Mouse (Mus musculus): ENCODE measurements around the gene Actl11. TPM values are rescaled to one million over a fixed set of nuclear protein-coding genes. Genes with fewer than 3 reads are reported as not detected.

Gene Actl11
- polyA plus RNA-seq, 1 experiment from 2014 or later: not detected

DNA sequence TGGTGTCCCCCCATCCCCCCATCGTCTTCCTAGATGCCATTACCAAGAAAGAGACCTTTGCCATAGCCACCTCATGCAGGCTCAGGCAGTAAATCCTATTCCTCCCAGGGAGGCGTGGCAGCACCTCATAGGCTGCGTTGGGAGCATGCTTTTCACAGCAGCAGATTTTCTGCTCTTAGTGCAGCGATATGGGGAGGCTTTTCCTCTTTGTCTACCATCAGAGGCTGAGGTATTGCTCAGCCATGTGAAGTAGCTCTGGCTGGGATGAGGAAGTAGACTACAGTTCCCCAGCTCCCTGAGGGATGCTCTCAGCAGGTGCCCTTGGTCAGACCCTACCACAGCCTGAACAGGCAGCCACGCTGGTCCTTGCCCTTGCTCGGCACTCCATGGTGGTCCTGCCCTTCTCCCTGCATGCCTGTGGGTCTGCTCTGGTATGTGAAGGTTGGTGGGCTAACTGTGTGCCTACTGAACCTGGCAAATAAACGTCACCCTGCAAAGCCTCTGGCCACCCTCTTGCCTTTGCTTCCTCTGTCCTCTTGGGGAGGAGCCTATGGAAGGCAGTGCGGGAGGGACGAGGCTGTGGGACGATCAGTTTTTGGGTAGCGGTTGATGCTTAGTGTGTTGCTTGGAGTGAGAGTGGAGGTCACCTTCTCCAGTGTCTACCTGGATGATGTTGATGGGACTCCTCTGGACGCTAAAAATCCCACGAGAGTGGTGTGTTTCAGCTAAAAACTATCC is 21.1 kb downstream of the Actl11 start:
- ATAC-seq (ENCODE audit: insufficient read depth, low FRiP score, low read depth): no peak
- no peak overlapping the region for H3K27ac ChIP-seq
- H3K4me3 ChIP-seq (replicated peaks): no peak overlapping the region
- H3K9me3 ChIP-seq: no peaks in the 10 kb centered on the region
- H3K4me2 ChIP-seq: no peak overlapping the region
- no peaks in the 10 kb centered on the region for H3K36me3 ChIP-seq
- H3K27me3 ChIP-seq (replicated peaks): no peaks in the 10 kb centered on the region
- H3K4me1 ChIP-seq: peaks cover 9% of the 10 kb centered on the region
- 76% methylated on average over 13 of the region's 13 CpGs for WGBS
- H3K9ac ChIP-seq: no peak overlapping the region

DNA sequence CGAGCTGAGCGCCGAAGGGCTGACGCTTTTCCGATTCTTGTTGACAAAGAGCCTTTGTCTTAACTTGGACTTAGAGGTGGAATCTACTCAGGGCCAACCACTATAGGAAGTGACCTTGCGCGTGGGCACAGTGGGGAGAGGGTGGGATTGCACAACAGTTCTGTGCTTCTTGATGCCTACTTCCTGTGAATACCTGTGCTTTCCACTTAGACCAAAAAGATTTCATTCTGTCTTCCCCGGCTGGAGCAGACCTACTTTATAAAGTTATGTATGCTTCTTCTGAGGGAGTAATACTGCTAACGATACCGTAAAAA is 21.6 kb downstream of the Actl11 start, which contains the start of gene Traip:
Traip (plus strand) TSS at position 215 of the 314 bp plus-strand sequence.
- peak within 1 kb of the TSS; percentile 60 for H3K9ac ChIP-seq

DNA sequence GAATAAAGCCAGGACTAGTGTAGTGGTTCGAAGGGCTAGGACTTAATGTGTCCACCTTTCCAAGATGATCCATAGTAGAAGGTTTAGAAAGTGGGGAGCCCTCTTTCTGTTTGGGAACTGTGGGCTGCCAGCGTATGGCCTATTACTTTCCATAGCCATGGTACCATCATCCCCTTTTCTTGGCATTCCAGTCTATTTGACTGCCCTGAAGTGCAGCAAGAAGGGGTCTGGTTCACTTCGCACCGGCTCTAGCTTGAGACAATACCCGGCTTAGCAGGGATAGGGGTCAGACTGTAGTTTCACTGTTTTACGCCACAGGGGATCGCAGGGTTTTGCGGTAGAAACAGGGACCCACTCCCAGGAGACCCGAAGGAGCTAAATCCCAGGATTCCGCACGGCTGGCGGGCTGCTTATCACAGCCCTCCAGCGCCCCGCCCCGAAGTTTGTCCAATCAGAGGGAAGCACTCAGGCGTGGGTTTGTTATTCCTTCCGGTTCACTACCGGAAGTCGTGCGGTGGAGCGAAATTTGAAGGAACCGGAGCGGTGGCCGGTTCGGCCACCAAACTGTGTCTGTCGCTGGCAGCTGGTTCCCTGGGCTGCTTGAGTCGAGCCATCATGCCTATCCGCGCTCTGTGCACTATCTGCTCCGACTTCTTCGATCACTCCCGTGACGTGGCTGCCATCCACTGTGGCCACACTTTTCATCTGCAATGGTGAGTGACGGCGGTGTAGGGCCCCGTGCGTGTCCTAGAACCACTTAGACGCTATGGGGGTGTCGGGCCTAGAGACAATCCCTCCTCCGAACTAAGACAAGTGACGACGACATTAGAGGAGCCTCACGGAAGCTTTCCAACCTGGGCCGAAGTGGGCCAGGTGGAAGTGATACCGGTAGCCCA is 22.4 kb downstream of the Actl11 start:
- peak overlapping the region; percentile 74; the same call in 1 of the 2 replicates for H3K27ac ChIP-seq
- peak overlapping the region; percentile 60 for H3K9ac ChIP-seq
- 13% methylated on average over 45 of the region's 45 CpGs for WGBS

More for the DNA sequence above, 21.6 kb downstream of the Actl11 start, which contains the start of gene Traip:
- WGBS: 86% methylated on average over 10 of the region's 10 CpGs
- Histone ChIP-seq H3K4me2 (peak within 1 kb of the TSS; percentile 91), H3K27ac (peak within 1 kb of the TSS; percentile 74; the same call in 1 of the 2 replicates), H3K9me3 (no peaks in the 10 kb centered on the region), H3K36me3 (no peaks in the 10 kb centered on the region), H3K4me1 (peaks cover 9% of the 10 kb centered on the region), H3K4me3 (replicated peaks) (peak within 1 kb of the TSS; percentile 61), H3K27me3 (replicated peaks) (no peaks in the 10 kb centered on the region)
- no peak for ATAC-seq (ENCODE audit: insufficient read depth, low FRiP score, low read depth)

DNA sequence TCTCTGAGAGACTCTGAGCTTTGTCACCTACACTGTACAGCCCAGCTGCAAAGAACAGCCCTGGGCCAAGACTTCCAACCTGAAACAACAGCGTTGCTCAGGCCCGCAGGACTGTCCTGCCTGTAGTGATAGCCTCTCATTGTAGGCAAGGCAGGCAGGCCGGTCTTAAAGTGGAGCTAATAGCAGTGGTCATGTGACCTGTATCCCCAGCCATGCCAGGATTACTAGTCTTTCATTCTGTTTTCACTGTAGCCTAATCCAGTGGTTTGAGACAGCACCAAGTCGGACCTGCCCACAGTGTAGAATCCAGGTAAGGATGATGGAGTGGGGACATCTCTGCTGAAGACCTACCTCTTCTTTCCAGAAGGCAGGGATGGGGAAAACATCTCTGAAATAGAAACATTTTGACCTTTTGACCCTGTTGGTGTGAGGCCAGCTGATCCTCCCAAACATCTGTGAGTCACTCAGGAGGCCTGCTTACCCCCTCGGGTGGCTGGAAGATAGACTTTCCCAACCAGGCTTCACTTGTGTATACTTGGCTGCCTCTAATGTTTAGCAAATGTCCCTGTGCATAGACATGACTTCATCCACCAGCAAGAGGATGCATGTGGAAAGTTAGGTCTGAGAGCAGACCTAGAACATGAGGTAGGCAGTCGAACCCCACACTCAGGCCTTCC is 27.5 kb downstream of the Actl11 start:
- Histone ChIP-seq H3K27ac (no peak overlapping the region), H3K4me1 (peaks cover 9% of the 10 kb centered on the region), H3K4me3 (replicated peaks) (no peak overlapping the region), H3K27me3 (replicated peaks) (no peaks in the 10 kb centered on the region), H3K4me2 (no peak overlapping the region), H3K9ac (no peak overlapping the region), H3K36me3 (peaks cover 19% of the 10 kb centered on the region; the same call in 1 of the 2 replicates), H3K9me3 (no peaks in the 10 kb centered on the region)
- 72% methylated on average over 6 of the region's 6 CpGs for WGBS
- ATAC-seq (ENCODE audit: insufficient read depth, low FRiP score, low read depth): no peak

More for the DNA sequence above, 22.4 kb downstream of the Actl11 start:
- Histone ChIP-seq H3K4me1 (peaks cover 9% of the 10 kb centered on the region), H3K36me3 (no peaks in the 10 kb centered on the region), H3K27me3 (replicated peaks) (no peaks in the 10 kb centered on the region), H3K4me3 (replicated peaks) (peak overlapping the region; percentile 61), H3K4me2 (peak overlapping the region; percentile 91), H3K9me3 (no peaks in the 10 kb centered on the region)
- ATAC-seq (ENCODE audit: insufficient read depth, low FRiP score, low read depth): peak; percentile 92

DNA sequence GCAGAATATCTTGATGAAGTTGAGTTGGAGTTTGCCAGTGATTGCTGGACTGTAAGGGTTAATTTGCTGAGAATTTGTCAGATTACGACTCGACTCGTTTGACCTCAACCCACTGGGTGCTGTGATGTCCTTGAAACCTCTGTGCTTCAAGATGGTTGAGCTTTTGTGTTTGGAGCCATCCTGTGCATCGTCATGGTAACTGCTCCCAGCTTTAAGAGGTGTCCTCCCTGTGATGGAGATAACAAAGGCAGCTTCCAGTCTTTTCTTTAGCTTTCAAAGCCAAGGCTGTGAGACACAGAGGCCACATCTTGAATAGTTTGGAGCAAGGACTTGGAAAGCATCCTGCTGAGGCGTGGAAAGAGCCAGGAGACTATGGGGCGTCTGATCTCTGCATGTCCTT is 28.9 kb downstream of the Actl11 start:
- 61% methylated on average over 6 of the region's 6 CpGs for WGBS
- Histone ChIP-seq H3K27me3 (replicated peaks) (no peaks in the 10 kb centered on the region), H3K4me1 (no peaks in the 10 kb centered on the region), H3K36me3 (peaks cover 19% of the 10 kb centered on the region; the same call in 1 of the 2 replicates), H3K4me2 (no peak overlapping the region), H3K9ac (no peak overlapping the region), H3K4me3 (replicated peaks) (no peak overlapping the region), H3K9me3 (no peaks in the 10 kb centered on the region), H3K27ac (no peak overlapping the region)
- no peak for ATAC-seq (ENCODE audit: insufficient read depth, low FRiP score, low read depth)

DNA sequence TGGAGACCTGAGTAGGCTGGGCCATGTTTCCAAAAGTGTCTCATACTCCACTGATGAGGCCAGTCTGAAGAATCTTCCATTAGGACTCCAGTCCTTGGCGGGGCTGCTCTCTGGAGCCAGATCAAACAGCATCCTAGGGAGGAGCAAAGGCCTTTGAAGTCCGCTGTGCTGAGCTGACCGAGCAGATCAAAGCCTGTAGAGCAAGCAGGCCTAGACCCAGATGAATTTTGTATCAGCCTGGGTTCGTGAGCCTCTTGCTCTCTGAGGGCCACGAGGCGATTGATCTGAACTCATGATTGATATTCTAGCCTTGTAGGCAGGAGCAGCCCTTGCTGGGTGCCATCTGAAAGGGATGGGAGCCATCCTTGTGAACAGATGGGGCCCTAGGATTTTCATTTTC is 31.6 kb downstream of the Actl11 start:
- H3K9ac ChIP-seq: no peak overlapping the region
- 59% methylated on average over 6 of the region's 6 CpGs for WGBS
- no peaks in the 10 kb centered on the region for H3K4me1 ChIP-seq
- H3K27me3 ChIP-seq (replicated peaks): no peaks in the 10 kb centered on the region
- H3K9me3 ChIP-seq: no peaks in the 10 kb centered on the region
- peaks cover 19% of the 10 kb centered on the region; the same call in 1 of the 2 replicates for H3K36me3 ChIP-seq
- no peak overlapping the region for H3K27ac ChIP-seq
- H3K4me2 ChIP-seq: no peak overlapping the region
- ATAC-seq (ENCODE audit: insufficient read depth, low FRiP score, low read depth): no peak
- no peak overlapping the region for H3K4me3 ChIP-seq (replicated peaks)

DNA sequence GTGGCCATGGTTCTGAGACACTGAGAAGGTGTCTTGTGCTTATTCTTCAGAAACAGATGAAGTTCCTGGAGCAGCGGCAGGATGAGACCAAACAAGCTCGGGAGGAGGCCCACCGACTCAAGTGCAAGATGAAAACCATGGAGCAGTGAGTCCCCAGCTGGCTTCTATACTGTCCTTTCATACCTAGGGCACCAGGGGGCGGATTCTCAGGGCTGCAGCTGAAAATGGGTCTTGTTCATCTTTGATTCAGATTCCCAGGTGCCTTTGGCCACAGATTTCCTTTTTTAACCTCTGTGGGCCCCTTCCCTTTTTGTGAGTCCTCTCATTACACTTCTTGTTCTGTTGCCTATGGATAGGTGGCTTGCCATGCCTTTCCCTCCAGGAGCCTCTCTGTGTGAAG is 32.7 kb downstream of the Actl11 start:
- Histone ChIP-seq H3K27me3 (replicated peaks) (no peaks in the 10 kb centered on the region), H3K36me3 (peaks cover 18% of the 10 kb centered on the region; the same call in 1 of the 2 replicates), H3K27ac (no peak overlapping the region), H3K4me1 (no peaks in the 10 kb centered on the region), H3K4me3 (replicated peaks) (no peak overlapping the region), H3K4me2 (no peak overlapping the region), H3K9ac (no peak overlapping the region), H3K9me3 (no peaks in the 10 kb centered on the region)
- WGBS: 76% methylated on average over 4 of the region's 4 CpGs
- ATAC-seq (ENCODE audit: insufficient read depth, low FRiP score, low read depth): no peak

DNA sequence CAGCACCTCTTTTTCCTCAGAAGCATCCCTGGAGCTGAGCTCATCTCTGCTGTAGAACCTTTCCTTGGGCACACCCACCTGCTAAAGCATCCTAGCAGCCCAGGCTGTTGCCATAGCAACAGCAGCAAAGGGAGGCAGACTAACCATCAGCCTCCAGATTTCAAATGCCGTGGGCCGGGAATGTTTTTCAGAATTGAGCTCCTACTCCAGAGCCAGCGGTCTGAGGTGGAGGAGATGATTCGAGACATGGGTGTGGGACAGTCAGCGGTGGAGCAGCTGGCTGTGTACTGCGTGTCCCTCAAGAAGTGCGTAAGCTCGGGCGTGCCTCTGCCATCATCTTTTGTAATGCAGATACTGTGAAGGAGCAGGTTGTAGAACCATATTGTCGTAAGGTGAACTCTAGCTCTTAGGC is 33.1 kb downstream of the Actl11 start:
- H3K9ac ChIP-seq: no peak overlapping the region
- no peak overlapping the region for H3K4me2 ChIP-seq
- no peaks in the 10 kb centered on the region for H3K27me3 ChIP-seq (replicated peaks)
- no peak overlapping the region for H3K4me3 ChIP-seq (replicated peaks)
- no peak overlapping the region for H3K27ac ChIP-seq
- H3K36me3 ChIP-seq: peaks cover 15% of the 10 kb centered on the region; the same call in 1 of the 2 replicates
- no peaks in the 10 kb centered on the region for H3K4me1 ChIP-seq
- no peak for ATAC-seq (ENCODE audit: insufficient read depth, low FRiP score, low read depth)
- WGBS: 86% methylated on average over 10 of the region's 10 CpGs
- H3K9me3 ChIP-seq: no peaks in the 10 kb centered on the region

DNA sequence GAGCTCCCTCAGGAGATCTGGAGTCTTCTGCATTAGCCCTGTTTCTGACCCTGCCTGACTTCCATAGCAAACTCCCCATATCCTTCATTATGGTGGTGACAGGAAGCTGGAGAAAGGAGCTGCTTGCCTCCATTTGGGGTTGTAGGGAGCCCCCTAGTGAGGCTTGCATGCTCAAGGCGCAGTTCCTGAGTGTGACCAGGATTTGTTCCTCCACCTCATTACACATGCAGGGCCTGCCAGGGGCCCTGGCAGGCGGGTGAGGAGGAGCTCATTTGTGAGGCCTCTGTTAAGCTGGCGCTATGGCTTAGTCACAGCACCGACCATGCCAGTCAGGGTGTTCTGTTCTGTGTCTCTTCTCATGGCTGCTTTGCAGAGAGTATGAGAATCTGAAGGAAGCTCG is 33.6 kb downstream of the Actl11 start:
- no peaks in the 10 kb centered on the region for H3K27me3 ChIP-seq (replicated peaks)
- H3K4me2 ChIP-seq: no peak overlapping the region
- no peaks in the 10 kb centered on the region for H3K4me1 ChIP-seq
- peaks cover 15% of the 10 kb centered on the region; the same call in 1 of the 2 replicates for H3K36me3 ChIP-seq
- H3K9ac ChIP-seq: no peak overlapping the region
- no peaks in the 10 kb centered on the region for H3K9me3 ChIP-seq
- no peak overlapping the region; the same call in 1 of the 2 replicates for H3K27ac ChIP-seq
- 55% methylated on average over 5 of the region's 5 CpGs for WGBS
- H3K4me3 ChIP-seq (replicated peaks): no peak overlapping the region
- ATAC-seq (ENCODE audit: insufficient read depth, low FRiP score, low read depth): no peak

DNA sequence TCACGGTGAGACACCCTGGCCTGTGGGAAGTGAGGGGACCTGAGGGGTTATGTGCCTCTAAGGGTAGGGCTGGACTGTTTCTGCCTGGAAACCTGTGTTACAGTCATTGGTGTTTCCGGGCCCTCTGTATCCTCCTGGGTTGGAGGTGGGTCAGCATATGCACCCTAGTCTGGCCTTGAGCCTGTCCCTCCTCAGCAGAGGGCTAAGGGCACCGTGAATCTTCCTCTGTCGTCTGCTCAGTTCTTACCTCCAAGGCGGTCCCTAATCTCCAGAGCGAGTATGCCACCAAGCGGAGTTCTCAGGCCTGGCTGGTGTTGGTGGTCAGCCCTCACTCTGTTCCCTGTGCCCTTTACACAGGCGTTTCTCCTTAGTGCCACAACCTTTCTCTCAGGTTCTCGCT is 34.6 kb downstream of the Actl11 start:
- no peak for ATAC-seq (ENCODE audit: insufficient read depth, low FRiP score, low read depth)
- H3K4me2 ChIP-seq: no peak overlapping the region
- 96% methylated on average over 9 of the region's 9 CpGs for WGBS
- no peaks in the 10 kb centered on the region for H3K27me3 ChIP-seq (replicated peaks)
- no peak overlapping the region for H3K27ac ChIP-seq
- H3K4me3 ChIP-seq (replicated peaks): no peak overlapping the region
- H3K9me3 ChIP-seq: no peaks in the 10 kb centered on the region
- no peak overlapping the region for H3K9ac ChIP-seq
- peaks cover 15% of the 10 kb centered on the region; the same call in 1 of the 2 replicates for H3K36me3 ChIP-seq
- H3K4me1 ChIP-seq: no peaks in the 10 kb centered on the region

DNA sequence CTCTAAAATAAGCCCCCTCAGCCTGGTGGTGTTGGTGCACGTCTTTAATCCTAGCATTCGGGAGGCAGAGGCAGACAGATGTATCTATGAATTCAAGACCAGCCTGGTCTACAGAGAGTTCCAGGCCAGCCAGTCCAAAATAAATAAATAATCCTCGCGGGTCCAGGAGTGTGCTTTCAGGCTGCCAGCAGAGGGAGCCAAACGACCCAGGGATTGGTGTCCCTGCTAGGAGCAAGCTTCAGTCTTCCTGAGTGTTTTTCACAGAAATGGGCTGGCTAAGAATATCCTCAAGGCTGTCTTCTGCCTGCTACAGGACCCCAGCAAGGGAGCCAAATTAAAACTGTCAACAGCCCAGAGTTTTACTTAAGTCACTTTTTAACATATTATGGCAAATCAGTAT is 35.4 kb downstream of the Actl11 start:
- Histone ChIP-seq H3K4me1 (no peaks in the 10 kb centered on the region), H3K9ac (no peak overlapping the region), H3K36me3 (peaks cover 15% of the 10 kb centered on the region; the same call in 1 of the 2 replicates), H3K27ac (no peak overlapping the region), H3K9me3 (no peaks in the 10 kb centered on the region), H3K4me3 (replicated peaks) (no peak overlapping the region), H3K4me2 (no peak overlapping the region), H3K27me3 (replicated peaks) (no peaks in the 10 kb centered on the region)
- WGBS: 17% methylated on average over 5 of the region's 5 CpGs
- ATAC-seq (ENCODE audit: insufficient read depth, low FRiP score, low read depth): peak; percentile 71; the same call in 1 of the 2 replicates
